Mouse (Mus musculus) lung, postnatal 0 days (tissue): ENCODE data around the gene Dph3. TPM values are rescaled to one million over a fixed set of nuclear protein-coding genes. Genes with fewer than 3 reads are reported as not detected.

Experiments used
- ATAC-seq: fragments of 200-750 bp; cut with Nextera tagmentation; 2 replicates; pipeline ENCODE4 v1.8.0; 2017; ENCODE audit warnings: moderate library complexity
- DNase-seq: peaks from one replicate; pipeline ENCODE4 v3.0.0-alpha.2; 2016; ENCODE audit warnings: low spot score
- H3K27ac ChIP-seq: fragments of 300-500 bp; sonication (generic); 2 replicates; pipeline ENCODE4 v1.5.1; 2014; ENCODE audit warnings: antibody characterized with exemption, mild to moderate bottlenecking, low read length, mixed read lengths
- H3K27me3 ChIP-seq: fragments of 300-500 bp; sonication (generic); replicated peaks from 2 replicates; pipeline ENCODE4 v1.6.1; 2014; ENCODE audit warnings: low read length, mixed read lengths; ENCODE audit not compliant: insufficient read depth
- H3K36me3 ChIP-seq: fragments of 300-500 bp; sonication (generic); 2 replicates; pipeline ENCODE4 v1.6.1; 2014; ENCODE audit warnings: low read length, mixed read lengths; ENCODE audit not compliant: insufficient read depth
- H3K4me1 ChIP-seq: fragments of 300-500 bp; sonication (generic); 2 replicates; pipeline ENCODE4 v1.6.1; 2014; ENCODE audit warnings: antibody characterized with exemption, low read depth, low read length, mixed read lengths; ENCODE audit not compliant: insufficient read depth
- H3K4me2 ChIP-seq: fragments of 300-500 bp; sonication (generic); replicated peaks from 2 replicates; pipeline ENCODE4 v1.6.1; 2014; ENCODE audit warnings: low read depth, mild to moderate bottlenecking, low read length, moderate library complexity, mixed read lengths
- H3K4me3 ChIP-seq: fragments of 300-500 bp; sonication (generic); 2 replicates; pipeline ENCODE4 v1.5.1; 2014; ENCODE audit warnings: low read depth, low read length
- H3K9ac ChIP-seq: fragments of 300-500 bp; sonication (generic); replicated peaks from 2 replicates; pipeline ENCODE4 v1.6.1; 2014; ENCODE audit warnings: low read depth, mild to moderate bottlenecking
- H3K9me3 ChIP-seq: fragments of 300-500 bp; sonication (generic); 2 replicates; pipeline ENCODE4 v1.6.1; 2016; ENCODE audit warnings: low read length, mixed read lengths
- CTCF ChIP-seq: IDR thresholded peaks from 2 replicates; pipeline ENCODE4 v1.5.1; 2016; ENCODE audit warnings: antibody characterized with exemption, mild to moderate bottlenecking
- EP300 ChIP-seq: IDR thresholded peaks from 2 replicates; pipeline ENCODE4 v1.6.1; 2016; ENCODE audit warnings: antibody characterized with exemption, mild to moderate bottlenecking, control low read depth
- WGBS: fragments of 180-500 bp; shearing (Covaris S2); extraction: QIAGEN DNeasy Blood & Tissue Kit; methylation state at CpG from one replicate; pipeline ENCODE4 v1.1.7; 2014; 5-methylcytosine and 5-hydroxymethylcytosine counted together
- polyA plus RNA-seq: library from polyadenylated mRNA; unstranded; fragments of >200 nt; fragmentation: Nextera tagmentation; extraction: Ambion mirVana; gene quantifications from 2 replicates; pipeline ENCODE4 v1.2.1, GENCODE M21; 2015

Dph3 gene
- polyA plus RNA-seq, 1 experiment from 2014 or later, result 81.6 TPM

GRCm38 (mm10) chr14:32061398-32061797 lies 24.1 kb downstream of the Dph3 start:
- Histone ChIP-seq H3K27ac (no peak overlapping the region), H3K36me3 (no peaks in the 10 kb centered on the region), H3K9me3 (0 out of 2 replicates have a peak, but pooled peaks cover 4% of the 10 kb centered on the region), H3K4me3 (no peak overlapping the region), H3K27me3 (no peaks in the 10 kb centered on the region), H3K9ac (no peak overlapping the region), H3K4me2 (no peak overlapping the region), H3K4me1 (no peaks in the 10 kb centered on the region)
- no peak for TF ChIP-seq CTCF
- TF ChIP-seq EP300, result no peak
- 88% methylated on average over 4 of the region's 4 CpGs for WGBS
- no peak for DNase-seq
- ATAC-seq, result no peak

GRCm38 (mm10) chr14:32057664-32058063 lies 27.9 kb downstream of the Dph3 start:
- no peak overlapping the region for H3K4me2 ChIP-seq
- DNase-seq, result no peak
- H3K9ac ChIP-seq, result no peak overlapping the region
- TF ChIP-seq CTCF (no peak), EP300 (no peak)
- no peaks in the 10 kb centered on the region for H3K4me1 ChIP-seq
- no peaks in the 10 kb centered on the region for H3K36me3 ChIP-seq
- whole genome bisulfite sequencing, result 70% methylated on average over 4 of the region's 4 CpGs
- no peak overlapping the region for H3K27ac ChIP-seq
- H3K27me3 ChIP-seq, result no peaks in the 10 kb centered on the region
- no peak overlapping the region for H3K4me3 ChIP-seq
- no peak for ATAC-seq
- H3K9me3 ChIP-seq, result no peaks in the 10 kb centered on the region

- no peak overlapping the region for H3K4me3 ChIP-seq
- H3K27ac ChIP-seq, result no peak overlapping the region
- no peak for DNase-seq
- ATAC-seq, result no peak
- 95% methylated on average over 2 of the region's 2 CpGs for WGBS
- TF ChIP-seq EP300 (no peak), CTCF (peak; percentile 51)
- no peak overlapping the region for H3K9ac ChIP-seq
- H3K4me1 ChIP-seq, result no peaks in the 10 kb centered on the region
- no peaks in the 10 kb centered on the region for H3K9me3 ChIP-seq
- no peaks in the 10 kb centered on the region for H3K36me3 ChIP-seq
- H3K27me3 ChIP-seq, result no peaks in the 10 kb centered on the region
- H3K4me2 ChIP-seq, result no peak overlapping the region
Observed at GRCm38 (mm10) chr14:32056675-32057074, 28.9 kb downstream of the Dph3 start.

GRCm38 (mm10) chr14:32055781-32056180 lies 29.7 kb downstream of the Dph3 start:
- DNase-seq, result no peak
- 42% methylated on average over 8 of the region's 8 CpGs for WGBS
- Histone ChIP-seq H3K27ac (no peak overlapping the region), H3K36me3 (no peaks in the 10 kb centered on the region), H3K4me2 (no peak overlapping the region), H3K9me3 (no peaks in the 10 kb centered on the region), H3K4me3 (no peak overlapping the region), H3K4me1 (no peaks in the 10 kb centered on the region), H3K9ac (no peak overlapping the region), H3K27me3 (no peaks in the 10 kb centered on the region)
- TF ChIP-seq EP300, result no peak
- TF ChIP-seq CTCF, result no peak
- no peak for ATAC-seq

GRCm38 (mm10) chr14:32054788-32055187 lies 30.7 kb downstream of the Dph3 start:
- ATAC-seq (no peak), DNase-seq (no peak)
- WGBS, result 37% methylated on average over 10 of the region's 10 CpGs
- no peak overlapping the region for H3K4me2 ChIP-seq
- H3K4me1 ChIP-seq, result no peaks in the 10 kb centered on the region
- TF ChIP-seq EP300 (no peak), CTCF (no peak)
- H3K27me3 ChIP-seq, result no peaks in the 10 kb centered on the region
- H3K36me3 ChIP-seq, result no peaks in the 10 kb centered on the region
- no peak overlapping the region for H3K9ac ChIP-seq
- H3K4me3 ChIP-seq, result no peak overlapping the region
- H3K27ac ChIP-seq, result no peak overlapping the region
- H3K9me3 ChIP-seq, result no peaks in the 10 kb centered on the region

GRCm38 (mm10) chr14:32053895-32054294 lies 31.6 kb downstream of the Dph3 start:
- Histone ChIP-seq H3K9ac (no peak overlapping the region), H3K4me2 (no peak overlapping the region), H3K27ac (no peak overlapping the region), H3K4me1 (no peaks in the 10 kb centered on the region), H3K27me3 (no peaks in the 10 kb centered on the region), H3K9me3 (no peaks in the 10 kb centered on the region), H3K4me3 (no peak overlapping the region), H3K36me3 (no peaks in the 10 kb centered on the region)
- DNase-seq (no peak), ATAC-seq (no peak)
- no peak for TF ChIP-seq CTCF
- TF ChIP-seq EP300, result no peak
- WGBS, result 57% methylated on average over 5 of the region's 5 CpGs

- TF ChIP-seq EP300 (no peak), CTCF (no peak)
- no peak overlapping the region for H3K4me3 ChIP-seq
- no peaks in the 10 kb centered on the region for H3K36me3 ChIP-seq
- no peak overlapping the region for H3K4me2 ChIP-seq
- H3K27me3 ChIP-seq, result no peaks in the 10 kb centered on the region
- 74% methylated on average over 6 of the region's 6 CpGs for WGBS
- no peaks in the 10 kb centered on the region for H3K9me3 ChIP-seq
- no peak overlapping the region for H3K27ac ChIP-seq
- DNase-seq, result no peak
- H3K4me1 ChIP-seq, result no peaks in the 10 kb centered on the region
- H3K9ac ChIP-seq, result no peak overlapping the region
- ATAC-seq, result no peak
Observed at GRCm38 (mm10) chr14:32050171-32050570, 35.4 kb downstream of the Dph3 start.
